Mouse (Mus musculus) neutrophil, adult 83 days (primary cell): Measurements from ENCODE around the gene Trpm5. TPM values are rescaled to one million over a fixed set of nuclear protein-coding genes. Genes with fewer than 3 reads are reported as not detected.

Experiments
- total RNA-seq, 2 experiments: library from RNA; stranded (reverse); gene quantifications; one replicate each; pipeline ENCODE4 v1.2.4; 2023

Gene Trpm5
- total RNA-seq = not detected

DNA sequence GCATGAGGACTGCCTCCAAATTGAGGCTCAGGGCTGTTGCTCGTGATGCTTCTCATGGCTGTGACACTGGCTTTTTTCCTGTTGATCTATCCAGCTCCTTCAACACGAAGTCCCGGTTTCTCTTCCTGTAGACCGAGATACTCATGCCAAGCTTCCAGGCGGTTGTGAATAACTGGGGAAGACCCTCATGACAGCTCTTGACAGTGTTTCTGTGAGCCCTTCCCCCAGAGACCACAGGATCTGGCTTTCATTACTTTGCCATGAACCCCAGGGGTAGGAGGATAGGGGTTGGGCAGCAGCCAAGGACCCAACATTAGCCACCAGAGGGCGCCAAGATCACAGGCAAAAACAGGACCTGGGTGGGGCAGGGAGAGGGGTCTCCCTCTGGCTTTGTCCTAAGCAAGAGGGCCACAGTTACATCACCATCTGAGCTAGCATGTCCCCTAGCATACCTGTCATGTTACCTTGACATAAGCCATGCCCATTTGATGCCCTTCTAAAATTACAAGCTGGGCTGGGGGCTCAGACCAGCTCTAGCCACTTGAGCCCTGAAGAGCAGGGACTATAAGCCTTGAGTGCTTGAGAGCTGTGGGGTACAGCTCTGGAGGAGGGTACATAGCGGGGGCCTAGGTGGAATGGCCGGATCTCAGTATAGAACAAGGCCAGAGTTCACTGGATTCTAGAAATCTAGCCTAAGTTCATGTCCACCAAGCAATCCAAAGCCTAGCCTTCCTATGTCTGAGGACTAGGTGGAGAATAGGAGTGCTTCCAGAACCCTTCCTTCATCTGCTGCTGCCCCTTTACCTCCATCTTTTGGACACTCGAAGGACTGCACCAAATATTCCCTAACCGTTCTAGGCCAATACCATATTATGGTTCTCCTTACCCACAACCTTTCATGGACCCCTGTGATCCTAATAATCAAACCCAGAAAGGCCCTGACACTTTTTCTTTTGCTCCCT lies at the start of gene Trpm5:
Trpm5 (minus strand) TSS at position 51 of the 962 bp plus-strand sequence.

DNA sequence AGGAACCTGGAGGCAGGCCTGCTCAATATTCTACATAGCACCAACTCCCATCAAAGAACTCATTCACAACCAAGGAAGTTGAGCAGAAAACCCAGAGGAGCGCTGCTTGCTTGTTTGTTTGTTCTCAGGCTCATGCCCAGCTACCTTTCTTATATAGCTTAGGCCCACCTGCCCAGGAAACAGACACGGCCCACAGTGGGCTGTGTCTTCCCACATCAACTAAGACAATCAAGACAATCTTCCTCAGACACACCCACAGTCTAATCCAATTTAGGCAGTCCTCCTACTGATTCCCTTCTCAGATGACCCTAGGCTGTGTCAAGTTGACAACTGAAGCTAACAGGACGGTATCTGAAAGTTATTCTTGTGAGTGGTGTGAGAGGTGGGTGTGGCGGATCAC lies 11.6 kb upstream of the Trpm5 start, which contains the start of gene Kcnq1:
Kcnq1 (plus strand) TSS at position 301 of the 400 bp plus-strand sequence.

DNA sequence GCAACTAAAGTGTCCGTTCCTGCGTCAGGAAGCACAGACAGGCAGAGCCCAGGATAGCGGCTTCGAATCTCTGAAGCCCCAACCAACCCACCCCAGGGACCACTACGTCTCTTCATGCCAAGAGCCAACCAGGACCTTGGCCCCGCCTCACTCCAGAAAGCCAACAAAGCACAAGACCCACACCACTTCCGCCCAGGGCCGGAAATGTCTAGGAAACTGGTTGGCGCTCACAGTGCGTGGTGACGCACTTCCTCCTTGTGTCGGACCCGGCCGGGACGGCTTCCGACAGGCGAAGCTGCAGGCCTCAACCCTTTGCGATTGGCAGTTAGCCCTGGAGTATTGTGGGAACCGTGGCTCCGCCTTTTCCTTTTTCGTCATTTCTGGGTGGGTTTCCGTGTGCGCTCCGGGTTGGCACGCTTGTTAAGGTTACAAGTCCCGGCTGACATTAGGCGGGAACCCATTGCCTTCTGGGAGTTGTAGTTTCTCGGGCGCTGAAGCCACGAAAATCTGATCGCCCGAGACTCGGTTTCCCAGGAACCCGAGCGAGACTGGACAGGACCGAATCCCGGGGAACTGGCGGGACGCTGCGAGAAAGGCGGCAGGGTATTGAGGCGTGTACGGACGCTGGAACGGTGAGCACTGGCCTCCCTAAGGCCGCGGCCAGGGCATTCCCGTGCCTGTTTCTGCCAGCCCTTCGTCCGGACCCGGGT lies 25.4 kb downstream of the Trpm5 start, which contains the start of gene Tssc4:
Tssc4 (plus strand) TSS at position 368 of the 710 bp plus-strand sequence.

DNA sequence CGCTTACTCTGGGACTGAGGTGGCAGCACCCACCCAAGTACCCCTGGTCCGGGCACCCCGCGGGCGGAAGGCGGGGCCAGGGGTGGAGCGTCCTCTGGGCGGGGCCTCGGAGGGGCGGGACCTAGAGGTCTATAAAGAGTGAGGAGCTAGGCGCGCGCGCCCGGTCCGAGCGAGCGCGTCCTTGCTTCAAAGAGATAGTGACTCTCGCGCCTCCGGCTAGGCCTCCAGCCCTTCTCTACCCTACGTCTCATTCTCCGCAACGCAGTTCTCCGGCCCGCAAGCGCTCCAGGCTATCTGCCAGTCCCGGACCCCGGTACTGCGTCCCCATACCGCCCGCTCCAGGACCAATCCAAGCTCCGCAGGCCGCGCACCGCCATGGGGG lies 41.8 kb downstream of the Trpm5 start, which contains the start of gene Cd81:
Cd81 (plus strand) TSS at position 114 of the 382 bp plus-strand sequence.

Other genes starting within 250 kb of the Trpm5 start
- not detected for gene Th, start 163.5 kb downstream of the Trpm5 start, total RNA-seq
- 1 to 10 TPM; 2.4 to 2.5 TPM for gene Ascl2, start 125.4 kb downstream of the Trpm5 start, total RNA-seq
- 10 to 100 TPM; 54.2 to 68.9 TPM for gene Tspan32, start 89.6 kb downstream of the Trpm5 start, total RNA-seq
- gene Cd81, start 41.9 kb downstream of the Trpm5 start, total RNA-seq = 10 to 100 TPM; 57.3 to 67.3 TPM
- gene Tssc4, start 25.4 kb downstream of the Trpm5 start, total RNA-seq = 10 to 100 TPM; 17.8 to 18.4 TPM
- not detected for gene Kcnq1, start 11.7 kb upstream of the Trpm5 start, total RNA-seq